Mouse (Mus musculus) embryonic facial prominence, embryonic 12.5 days (tissue): ENCODE data around the gene Tbc1d20. TPM values are rescaled to one million over a fixed set of nuclear protein-coding genes. Genes with fewer than 3 reads are reported as not detected.

Source experiments
- polyA plus RNA-seq: library from polyadenylated mRNA; unstranded; fragments of >200 nt; fragmentation: Nextera tagmentation; extraction: Ambion mirVana; gene quantifications from 2 replicates; pipeline ENCODE4 v1.2.1, GENCODE M21; 2016

Tbc1d20 gene
- polyA plus RNA-seq, 1 experiment from 2014 or later, result 46.2 TPM

Other genes starting within 250 kb of the Tbc1d20 start
- gene Scrt2, start 212.3 kb upstream of the Tbc1d20 start, polyA plus RNA-seq, result 1.4 and 1.9 TPM in 2 replicates
- 10.7 and 13.6 TPM in 2 replicates for gene Srxn1, start 188.3 kb upstream of the Tbc1d20 start, polyA plus RNA-seq
- 12.2 and 14.7 TPM in 2 replicates for gene Tcf15, start 150.3 kb upstream of the Tbc1d20 start, polyA plus RNA-seq
- 86.5 and 94.9 TPM in 2 replicates for gene Csnk2a1, start 67.0 kb upstream of the Tbc1d20 start, polyA plus RNA-seq
- 86.0 and 87.1 TPM in 2 replicates for gene Rbck1, start 38.8 kb downstream of the Tbc1d20 start, polyA plus RNA-seq
- 3.5 and 3.7 TPM in 2 replicates for gene Trib3, start 50.2 kb downstream of the Tbc1d20 start, polyA plus RNA-seq
- 4.3 and 4.9 TPM in 2 replicates for gene Nrsn2, start 82.8 kb downstream of the Tbc1d20 start, polyA plus RNA-seq
- 16.9 and 18.1 TPM in 2 replicates for gene Sox12, start 104.2 kb downstream of the Tbc1d20 start, polyA plus RNA-seq
- 71.0 and 73.6 TPM in 2 replicates for gene Zcchc3, start 121.2 kb downstream of the Tbc1d20 start, polyA plus RNA-seq
- 0.27 and 0.31 TPM in 2 replicates for gene 6820408C15Rik, start 121.8 kb downstream of the Tbc1d20 start, polyA plus RNA-seq
- gene Defb23, start 170.8 kb downstream of the Tbc1d20 start, polyA plus RNA-seq, result not detected in 2 replicates
- not detected in 2 replicates for gene Defb20, start 183.2 kb downstream of the Tbc1d20 start, polyA plus RNA-seq
- not detected in 2 replicates for gene Defb22, start 196.3 kb downstream of the Tbc1d20 start, polyA plus RNA-seq
- gene Defb26, start 217.9 kb downstream of the Tbc1d20 start, polyA plus RNA-seq, result not detected in 2 replicates
- not detected in 2 replicates for gene Defb28, start 224.4 kb downstream of the Tbc1d20 start, polyA plus RNA-seq
- gene Defb29, start 246.3 kb downstream of the Tbc1d20 start, polyA plus RNA-seq, result not detected in 2 replicates